Mouse (Mus musculus) small intestine, adult 2 months (tissue): ENCODE measurements around the gene Dnaja2.

Experiments
- CTCF ChIP-seq: fragments of 200-500 bp; IDR thresholded peaks from 2 replicates; pipeline ENCODE4 v1.5.1; 2012; ENCODE audit warnings: low read depth, mild to moderate bottlenecking, control low read depth, inconsistent platforms, low read length, moderate library complexity, mixed read lengths; ENCODE audit not compliant: insufficient replicate concordance, insufficient read length; ENCODE audit errors: extremely low read depth
- POLR2A ChIP-seq: fragments of 200-500 bp; IDR thresholded peaks from 2 replicates; pipeline ENCODE4 v1.6.1; 2012; ENCODE audit warnings: low read depth, mild to moderate bottlenecking, control low read depth, inconsistent platforms, low read length, moderate library complexity

GRCm38 (mm10) chr8:85500955-85501685 is 54.0 kb downstream of the Dnaja2 start:
- TF ChIP-seq CTCF, result no peak
- no peak for TF ChIP-seq POLR2A
